Mouse (Mus musculus) regulatory T cell (primary cell): ENCODE measurements at regions not wholly inside any gene's neighbourhood (a gene's known extent, or its start where the extent isn't known, plus 50 kb on each side); places are given as distances from the start of the nearest gene placed in this dataset.

Source experiments
- in situ Hi-C: fragments of 300-600 bp; cut with MboI, MseI; formaldehyde crosslinking; loops from one replicate; pipeline ENCODE4 v1.15.1; 2025; ENCODE audit warnings: high pct_unique_total_duplicates

DNA sequence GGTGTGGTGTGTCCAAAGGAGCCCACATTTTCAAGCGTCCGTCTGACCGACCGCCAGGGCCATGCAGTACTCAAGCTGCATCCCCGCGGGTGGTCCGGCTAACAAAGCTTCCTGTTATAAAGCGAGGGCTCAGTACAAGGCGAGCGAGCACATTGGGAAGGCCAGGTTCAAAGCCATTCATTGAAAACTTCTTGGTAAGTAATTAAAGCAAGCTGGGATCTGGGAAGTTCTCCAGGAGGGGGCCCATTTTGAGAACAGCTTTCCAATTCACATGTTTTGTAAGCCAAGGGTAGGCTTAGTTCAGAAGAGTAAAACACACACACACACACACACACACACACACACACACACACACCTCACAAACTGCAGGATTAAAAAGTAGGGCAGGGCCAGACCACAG lies 57.3 kb upstream of the Prep start:
- in situ Hi-C loops: loop anchor here (10.0 to 25.0 kb wide), 2 partner anchors 555 to 672 kb away; no protein-coding TSS in a partner anchor

DNA sequence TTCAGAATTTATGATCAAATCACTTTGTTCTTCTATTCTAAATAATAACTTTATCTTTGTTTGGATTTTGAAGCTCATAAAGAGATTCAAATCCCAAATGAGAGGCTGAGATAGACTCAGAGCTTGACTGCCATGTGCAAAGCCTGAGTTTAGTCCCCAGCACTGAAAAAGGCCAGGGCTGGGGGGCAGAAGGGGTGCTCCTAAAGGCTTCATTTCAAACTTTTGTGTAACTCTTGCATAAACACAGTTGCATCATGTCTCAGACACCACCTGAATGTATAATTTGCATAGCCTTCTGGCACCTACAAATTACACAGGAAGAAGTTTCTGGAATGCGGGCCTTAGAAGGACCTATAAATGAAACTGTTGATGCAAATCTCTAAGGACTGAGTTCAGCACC lies 57.8 kb upstream of the Prep start:
- in situ Hi-C loops: loop anchor here (10.0 to 25.0 kb wide), 2 partner anchors 554 to 672 kb away; no protein-coding TSS in a partner anchor

DNA sequence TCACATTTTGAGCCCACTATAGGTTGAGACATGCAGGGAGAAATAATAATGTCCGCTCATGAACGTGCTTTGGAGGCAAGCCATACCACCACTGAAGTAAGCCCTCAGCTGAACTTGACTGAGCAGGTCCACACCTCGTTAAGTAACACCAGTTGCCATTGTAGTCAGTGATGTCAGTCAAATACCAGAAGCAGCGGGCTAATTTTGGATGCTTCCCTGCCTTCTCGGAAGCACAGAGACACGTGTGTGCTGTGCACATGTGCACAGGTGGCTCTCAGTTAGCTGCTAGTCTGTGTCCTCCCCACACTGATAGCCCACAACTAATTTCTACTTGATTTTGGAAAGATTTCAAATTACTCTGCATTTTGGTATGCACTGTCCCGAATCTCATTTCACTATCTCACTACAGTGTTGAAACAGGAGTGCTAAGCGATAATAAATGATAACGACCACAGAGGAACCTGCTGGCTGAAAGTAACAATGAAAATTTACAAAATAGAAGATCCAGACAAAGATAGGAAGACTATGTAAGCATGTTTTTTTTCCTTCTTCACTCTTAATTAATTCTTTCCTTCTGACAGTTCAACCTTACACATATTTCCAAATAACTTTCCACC lies 62.9 kb upstream of the Prep start:
- in situ Hi-C loops: loop anchor here (10.0 to 25.0 kb wide), 2 partner anchors 549 to 667 kb away; no protein-coding TSS in a partner anchor

DNA sequence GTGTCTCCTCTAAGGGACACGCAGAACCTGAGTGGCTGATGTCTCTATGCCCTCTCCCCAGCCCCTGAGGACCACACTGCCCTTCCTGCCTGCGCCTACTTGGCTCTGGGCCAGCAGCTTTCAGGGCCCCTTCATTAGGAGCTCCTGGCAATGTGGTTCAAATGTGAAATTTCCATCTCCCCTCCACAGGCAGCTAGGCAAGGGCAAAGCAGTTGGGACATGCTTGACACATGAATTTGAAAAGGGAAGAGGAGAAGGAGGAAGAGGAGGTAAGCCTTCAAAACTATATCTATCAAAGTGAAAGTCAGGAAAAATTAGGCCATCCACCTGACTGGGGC lies 63.7 kb upstream of the Prep start:
- in situ Hi-C loops: loop anchor here (10.0 to 25.0 kb wide), 2 partner anchors 549 to 666 kb away; no protein-coding TSS in a partner anchor

DNA sequence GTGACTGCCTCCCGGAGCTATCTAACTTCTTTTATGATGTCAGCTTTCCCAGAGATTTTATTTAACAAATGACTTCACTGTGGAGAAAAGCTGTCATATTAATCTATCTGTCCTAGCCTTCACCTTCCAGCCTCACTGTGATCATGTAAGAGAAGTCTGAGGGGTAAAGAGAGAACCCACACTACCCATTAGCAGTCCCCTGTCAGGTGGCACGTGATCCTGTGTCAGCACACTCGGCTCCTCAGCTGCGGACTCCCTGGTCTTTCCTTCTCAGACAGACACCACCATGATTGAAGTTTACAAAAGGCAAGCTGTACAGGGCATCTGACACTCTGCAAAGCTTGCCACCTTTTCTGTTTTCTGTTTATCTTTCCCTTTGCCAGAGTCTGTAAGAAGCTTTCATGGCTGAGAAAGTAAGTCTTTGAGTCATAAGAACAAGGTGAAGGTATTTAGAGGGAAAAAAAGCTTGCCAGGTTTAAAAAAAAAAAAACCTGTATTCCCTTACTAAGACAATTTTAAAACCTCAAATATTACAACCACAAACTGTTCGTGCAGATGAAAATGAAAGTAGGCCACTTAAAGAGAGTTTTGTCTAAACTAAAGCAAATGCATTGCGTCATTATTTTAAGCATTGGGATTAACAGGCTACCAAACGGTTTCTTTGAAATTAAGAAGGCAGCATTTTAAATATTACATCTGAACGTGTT lies 64.2 kb upstream of the Prep start:
- in situ Hi-C loops: loop anchor here (10.0 to 25.0 kb wide), 2 partner anchors 548 to 665 kb away; no protein-coding TSS in a partner anchor

DNA sequence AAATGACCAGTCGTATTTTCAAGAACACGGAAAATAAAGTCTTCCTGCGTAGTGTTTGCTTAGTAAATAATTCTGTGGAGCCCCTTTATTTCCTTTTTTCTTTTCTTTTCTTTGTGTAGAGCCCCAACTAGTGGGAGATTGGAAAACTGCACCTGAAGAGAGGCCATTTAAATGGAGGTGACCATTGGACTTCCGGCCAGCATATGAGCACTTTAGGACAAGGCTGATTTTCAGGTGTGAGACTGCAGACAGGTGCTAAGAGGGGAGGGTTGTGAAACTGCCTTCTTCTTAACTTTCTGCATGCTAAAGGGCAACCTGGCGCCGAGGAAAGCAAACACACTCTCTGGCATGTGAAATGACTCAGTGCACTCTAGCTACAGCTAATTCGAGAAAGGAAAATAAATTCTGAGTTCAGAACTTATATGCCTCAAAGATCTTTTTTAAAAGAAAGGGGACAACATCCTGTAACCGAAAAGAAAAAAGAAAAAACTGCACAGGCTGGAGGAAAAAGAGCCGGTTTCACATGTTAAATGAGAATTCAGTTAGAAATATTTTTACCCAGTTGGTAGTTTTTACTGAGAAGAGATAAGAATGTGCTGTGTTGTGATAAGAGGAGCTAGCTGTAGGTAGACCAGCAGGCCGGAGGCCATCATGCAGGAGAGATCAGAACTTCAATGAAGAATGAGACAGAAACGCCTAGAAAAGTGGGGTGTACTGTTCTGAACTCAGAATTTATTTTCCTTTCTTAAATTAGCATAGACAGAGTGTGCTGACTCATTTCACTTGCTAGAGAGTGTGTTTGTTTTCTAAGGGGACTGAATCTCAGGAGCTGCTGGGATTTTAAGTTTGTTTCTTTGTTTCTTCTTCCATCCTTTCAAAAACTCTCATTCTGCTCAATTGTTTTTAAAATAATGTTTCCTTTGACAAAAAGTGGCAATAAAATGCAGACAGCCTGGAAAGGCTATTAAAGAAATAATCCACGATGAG lies 65.8 kb upstream of the Prep start:
- in situ Hi-C loops: loop anchor here (10.0 to 25.0 kb wide), 2 partner anchors 546 to 664 kb away; no protein-coding TSS in a partner anchor

DNA sequence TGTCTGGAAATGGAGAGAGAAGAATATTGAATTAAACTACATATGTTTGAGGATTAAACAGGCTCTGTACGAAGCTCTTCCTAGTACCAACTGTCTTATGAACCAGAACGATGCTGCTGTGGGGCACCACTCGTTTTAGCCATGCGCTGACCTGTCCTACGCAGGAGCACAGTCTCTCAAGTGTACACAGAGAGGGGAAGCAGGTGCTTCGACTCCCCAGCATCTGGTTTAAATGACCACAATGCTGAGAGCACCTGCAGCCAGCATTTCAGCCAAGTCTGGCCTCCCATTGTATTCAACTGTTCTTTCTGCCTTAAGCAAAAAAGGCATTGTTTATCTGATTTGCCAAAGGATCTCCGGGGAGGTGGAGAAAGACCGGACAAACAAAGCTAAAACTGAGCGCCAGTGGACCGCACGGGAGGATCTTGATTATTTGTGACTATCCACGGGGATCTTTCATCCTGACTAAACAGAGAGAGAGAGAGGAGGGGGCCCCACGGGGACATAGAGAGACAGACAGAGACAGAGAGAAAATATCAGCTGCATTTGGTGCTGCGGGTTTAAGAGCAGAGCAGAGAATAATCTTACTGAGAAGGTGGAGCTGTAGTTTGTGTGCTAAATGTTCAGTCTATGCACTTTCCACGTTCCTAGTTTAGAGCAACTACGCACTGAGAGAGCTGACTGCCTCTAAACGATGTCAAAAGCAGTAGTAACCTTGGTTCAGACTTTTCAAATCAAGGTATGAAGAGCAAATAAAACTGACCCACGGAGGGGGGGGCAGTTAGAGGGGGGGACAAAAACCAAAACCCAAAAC lies 66.8 kb upstream of the Prep start:
- in situ Hi-C loops: loop anchor here (10.0 to 25.0 kb wide), 2 partner anchors 545 to 663 kb away; no protein-coding TSS in a partner anchor

DNA sequence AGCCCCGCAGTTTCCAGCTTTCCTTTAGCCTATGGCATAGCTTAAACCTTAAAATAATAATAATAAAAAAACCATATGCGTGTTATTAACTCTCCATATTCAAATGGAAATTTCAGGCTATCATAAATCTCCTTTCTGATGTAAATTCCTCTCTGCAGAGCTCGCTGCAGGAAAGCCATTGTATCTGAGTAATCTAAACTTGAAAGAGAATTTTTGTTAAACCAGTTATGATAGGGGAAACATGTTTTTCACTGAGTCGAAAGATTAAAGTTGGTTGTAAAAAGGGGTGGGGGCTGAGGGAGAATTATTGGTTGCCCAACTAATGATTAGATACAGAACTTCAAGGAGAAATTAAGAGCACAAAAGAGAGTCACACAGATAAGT lies 69.1 kb upstream of the Prep start:
- in situ Hi-C loops: no loop called here

DNA sequence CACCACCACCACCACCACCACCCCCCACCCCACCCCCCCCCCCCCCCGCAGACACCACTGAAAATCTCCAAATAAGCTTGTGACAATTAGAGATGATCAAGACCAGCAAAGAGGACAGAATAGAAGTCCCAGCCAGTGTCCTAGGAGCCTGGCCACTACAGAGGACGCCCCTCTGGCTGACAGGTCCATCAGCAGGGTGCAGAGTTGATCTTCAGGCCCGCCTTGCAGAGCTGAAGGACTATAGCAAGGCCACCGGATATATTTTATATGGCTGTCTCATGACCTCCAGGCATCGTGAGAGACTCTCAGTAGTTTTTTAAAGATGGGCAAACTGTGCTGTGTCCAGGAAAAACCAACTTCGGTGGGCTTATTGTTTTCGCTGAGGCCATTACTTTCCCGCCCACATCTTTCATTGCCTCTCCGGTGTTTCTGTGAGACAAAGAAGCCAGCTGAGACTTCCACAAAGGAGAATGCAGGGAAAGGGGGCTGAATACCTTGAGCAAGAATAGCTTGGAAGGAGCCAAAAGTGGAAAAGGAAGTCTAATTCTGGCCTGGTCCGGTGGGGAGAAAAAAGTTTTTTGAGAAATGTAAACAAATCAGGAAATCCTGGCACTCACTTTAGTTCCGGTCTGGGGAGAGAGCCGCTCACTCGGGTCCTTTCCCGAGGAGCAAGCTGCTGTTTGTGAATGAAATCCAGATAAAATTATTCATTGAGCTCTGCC lies 69.7 kb upstream of the Prep start:
- in situ Hi-C loops: no loop called here

DNA sequence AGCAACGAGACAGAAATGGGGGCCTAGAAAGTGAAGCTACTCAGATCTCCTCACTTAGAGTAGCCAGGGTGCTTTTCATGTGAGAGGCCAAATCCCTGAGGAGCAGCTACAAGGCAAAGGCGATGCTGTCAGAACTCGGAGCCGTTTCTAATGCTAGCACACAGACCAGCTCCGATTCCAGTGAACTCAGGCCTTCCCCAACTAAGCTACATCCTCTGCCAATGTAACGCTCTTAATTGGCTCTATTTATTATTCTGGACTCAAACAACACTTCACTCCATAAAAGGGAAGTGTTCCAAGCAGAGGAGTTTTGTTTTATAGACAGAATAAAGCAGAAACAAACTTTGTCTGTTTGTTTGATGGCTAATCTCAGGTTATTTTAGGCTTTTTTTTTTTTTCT lies 71.2 kb upstream of the Prep start:
- in situ Hi-C loops: no loop called here

DNA sequence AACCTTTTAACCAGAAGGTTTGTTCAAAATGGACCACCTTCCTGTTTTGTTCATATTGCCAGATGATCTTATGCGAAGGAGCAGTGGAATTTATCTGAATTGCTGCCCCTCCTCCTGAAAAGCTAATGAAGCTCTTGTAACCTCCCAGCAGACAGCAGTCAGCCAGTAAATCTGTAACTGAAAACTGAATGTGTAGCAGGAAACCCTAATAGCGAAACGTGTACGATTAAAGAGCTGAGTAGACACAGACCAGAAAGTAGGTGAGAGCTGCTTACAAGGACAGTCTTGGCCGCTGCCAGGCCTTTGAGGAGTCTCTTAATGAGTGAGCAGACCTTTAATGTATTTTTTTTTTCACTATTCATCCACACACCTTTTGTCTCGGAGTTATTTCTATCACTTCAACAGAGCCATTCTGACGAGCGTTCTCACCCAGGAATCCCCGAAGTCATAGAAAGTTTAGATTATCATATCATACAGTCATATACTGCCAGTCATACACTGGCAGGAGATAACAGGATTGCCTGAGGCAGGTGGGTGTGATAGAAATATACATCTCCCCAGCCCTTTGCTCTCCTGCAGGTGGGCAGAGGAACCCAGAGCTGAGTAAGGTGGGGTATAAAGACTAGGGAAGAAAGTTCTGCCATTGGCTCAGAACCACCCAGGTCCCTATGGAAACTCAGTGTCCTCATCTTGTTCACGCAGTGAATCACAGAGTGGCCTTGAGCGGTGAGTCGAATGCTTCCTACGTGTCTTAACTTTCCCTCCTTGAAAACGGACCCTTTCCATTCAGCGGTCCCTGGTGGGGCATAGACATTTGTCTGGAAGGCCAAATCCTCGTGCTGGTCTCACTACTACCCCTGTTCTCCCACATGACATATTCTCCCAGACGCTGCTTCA lies 72.4 kb upstream of the Prep start:
- in situ Hi-C loops: no loop called here

DNA sequence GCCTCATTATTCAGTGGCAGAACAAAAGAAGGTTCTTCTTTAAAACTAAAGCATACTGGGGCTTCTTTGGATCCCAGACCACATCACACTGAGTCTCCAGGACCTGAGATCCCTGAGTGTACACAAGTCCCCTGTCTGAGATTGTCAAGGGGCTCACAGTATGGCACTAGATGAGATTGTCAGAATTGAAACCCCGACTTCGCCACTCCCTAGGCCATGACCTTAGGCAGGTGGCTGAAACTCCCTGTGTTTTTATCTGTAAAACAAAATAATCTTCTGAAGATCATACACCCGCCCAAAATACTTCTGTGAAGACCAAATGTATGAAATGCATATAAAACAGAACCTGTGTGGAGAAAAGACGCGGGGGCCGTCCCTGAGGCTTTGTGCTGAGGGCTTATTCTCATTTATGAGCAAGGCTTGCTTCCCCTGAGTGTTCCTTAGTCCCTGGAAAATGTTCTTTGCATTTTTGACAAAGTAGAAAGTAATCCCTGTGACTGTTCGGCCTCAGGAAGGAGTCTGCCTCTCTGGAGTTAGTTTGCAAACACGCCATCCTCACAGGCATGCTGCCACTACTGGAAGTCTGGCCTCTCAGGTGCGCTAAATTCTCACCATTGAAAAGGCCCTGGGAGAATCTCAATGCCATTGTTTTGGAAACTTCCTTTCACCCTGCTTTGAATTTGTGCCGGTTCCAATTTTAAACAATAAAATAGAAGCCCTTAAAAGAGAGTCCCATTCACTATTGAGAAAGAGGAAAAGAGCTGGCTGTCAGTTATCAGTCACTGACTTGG lies 73.3 kb upstream of the Prep start:
- in situ Hi-C loops: no loop called here

DNA sequence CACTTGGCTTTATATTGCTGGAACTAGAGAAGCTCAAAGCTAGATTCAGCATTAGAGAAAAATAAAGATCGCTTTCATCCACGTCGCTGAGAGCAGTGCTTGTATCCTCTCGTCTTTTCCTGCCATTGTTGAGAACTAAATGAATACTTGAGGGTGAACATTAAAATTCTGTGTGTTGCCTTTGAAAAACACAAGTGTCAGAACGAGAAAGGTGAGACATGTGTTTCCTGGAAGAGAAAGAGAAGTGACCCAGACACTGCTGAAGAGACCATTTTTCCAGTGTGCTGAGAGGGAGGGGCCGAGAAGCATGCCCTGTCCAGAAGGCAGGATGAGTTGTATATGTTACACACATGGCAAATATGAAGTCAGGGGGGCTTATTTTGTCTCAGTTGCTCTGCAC lies 77.5 kb upstream of the Prep start:
- in situ Hi-C loops: no loop called here

DNA sequence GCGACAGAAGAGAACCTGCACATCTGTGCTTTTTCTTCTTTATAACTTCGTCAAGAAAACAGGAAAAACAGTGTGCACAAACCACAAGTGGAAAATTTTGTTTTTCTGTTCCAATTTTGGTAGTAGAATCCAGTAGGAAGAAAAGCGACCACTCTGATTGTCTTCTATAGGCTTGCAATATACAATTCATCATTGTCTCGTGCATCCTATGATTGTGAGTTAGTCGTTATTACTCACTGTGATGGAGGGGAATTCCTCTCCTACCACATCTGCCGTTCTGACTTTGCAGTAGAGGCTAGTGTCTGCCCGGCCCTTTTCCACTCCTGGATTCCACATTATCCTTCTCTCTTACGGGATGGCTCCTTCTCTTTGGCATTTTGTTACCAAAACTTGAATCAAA lies 78.2 kb upstream of the Prep start:
- in situ Hi-C loops: no loop called here

DNA sequence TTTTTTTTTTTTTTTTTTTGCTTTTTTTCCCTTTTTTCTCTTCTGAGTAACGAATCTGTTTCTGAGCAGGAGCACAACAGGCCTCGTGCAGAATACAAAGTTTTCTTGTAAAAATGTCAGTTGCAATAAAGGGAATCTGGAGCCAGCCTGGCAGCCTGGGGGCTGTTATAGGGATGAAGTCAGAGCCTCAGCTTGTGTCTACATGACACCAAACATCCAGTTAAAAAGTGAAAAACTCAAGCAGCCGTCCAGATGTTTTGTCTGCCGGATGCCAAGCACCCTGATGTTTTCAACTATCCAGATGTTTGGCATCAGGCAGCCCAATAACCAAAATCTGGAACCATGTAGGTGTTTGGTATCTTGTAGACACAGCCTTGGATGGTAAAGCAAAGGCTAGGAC lies 79.4 kb upstream of the Prep start:
- in situ Hi-C loops: no loop called here

DNA sequence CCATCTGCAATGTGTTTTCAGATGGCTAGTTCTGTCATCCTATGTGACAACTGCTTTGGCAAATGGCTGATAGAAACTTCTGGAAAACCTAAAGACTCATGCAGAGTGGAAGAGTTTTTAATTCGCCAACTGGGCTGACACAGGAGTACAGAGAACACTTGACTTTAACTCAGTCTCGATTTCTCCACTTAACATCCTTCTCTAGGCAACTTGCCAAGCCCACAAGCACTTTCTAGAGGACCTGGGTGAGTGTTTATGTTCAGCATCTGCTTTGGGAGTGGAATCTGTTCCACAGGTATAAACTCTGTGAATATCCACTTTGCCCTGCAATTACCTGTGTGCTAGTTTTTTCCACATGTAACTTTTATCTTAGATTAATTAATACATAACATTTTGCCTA lies 85.1 kb upstream of the Prep start:
- in situ Hi-C loops: no loop called here

DNA sequence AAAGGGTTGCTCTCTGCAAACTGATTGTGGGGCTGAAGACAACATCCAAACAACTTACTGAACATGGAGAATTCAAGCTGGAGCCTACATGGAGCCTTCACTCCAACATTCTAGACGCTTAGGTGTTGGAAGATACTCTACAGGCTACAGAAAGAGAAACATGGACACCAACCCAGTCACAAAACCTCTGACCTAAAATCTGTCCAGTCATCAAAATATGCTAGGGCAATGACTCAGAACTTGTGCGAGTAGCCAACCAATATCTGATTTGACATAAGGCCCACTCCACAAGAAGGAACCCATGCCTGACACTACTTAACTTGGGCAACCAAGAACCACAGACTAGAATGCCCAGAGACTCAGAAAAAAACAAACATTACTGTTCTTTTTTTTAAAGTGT lies 90.2 kb upstream of the Prep start:
- in situ Hi-C loops: no loop called here

DNA sequence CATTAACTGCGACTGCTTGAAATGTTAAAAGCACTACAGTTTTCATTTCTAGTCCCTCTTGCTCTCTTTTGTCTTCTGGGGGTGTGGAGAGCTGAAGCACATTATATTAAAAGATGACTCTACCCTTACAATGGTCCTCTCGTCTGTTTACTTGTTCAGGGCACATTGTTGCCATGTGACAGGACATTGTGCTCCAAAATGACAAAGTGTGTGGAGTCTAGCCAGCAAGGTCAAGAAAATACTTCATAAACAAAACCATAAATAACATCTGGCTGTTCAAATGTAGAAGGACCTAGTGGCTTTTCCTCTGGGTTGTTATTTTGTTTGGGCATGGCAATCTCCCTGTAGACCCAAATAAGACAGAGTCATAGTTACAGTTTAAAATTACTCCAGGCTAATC lies 95.1 kb upstream of the Prep start:
- in situ Hi-C loops: no loop called here

DNA sequence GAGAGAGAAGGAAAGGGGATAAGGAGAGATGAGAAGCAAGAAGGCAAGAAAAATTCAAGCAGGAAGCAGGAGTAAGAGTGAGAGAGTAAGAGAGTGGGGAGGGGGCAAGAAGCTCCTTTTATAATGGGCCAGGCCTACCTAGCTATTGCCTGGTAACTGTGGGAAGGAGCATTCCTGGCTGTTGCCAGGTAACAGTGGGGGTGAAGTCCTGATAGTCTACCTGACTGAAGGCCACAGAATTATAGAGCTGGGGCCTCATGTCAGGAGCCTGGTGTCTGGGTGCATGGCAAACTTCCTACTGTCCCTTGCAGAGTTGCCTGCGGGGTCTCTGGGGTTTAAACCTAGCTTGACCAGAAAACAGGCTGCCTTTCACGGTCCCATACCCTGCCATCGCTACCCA lies 107.0 kb upstream of the Prep start:
- in situ Hi-C loops: no loop called here
